Mouse (Mus musculus) T-helper 1 cell (primary cell): ENCODE results near the gene Zfp948.
"Not testable (repeated sequence)": the region's sequence is repeated elsewhere in the genome, so short reads cannot be mapped to it uniquely, and the experiment has no call there.

Experiments used
- in situ Hi-C: fragments of 300-600 bp; cut with MboI, MseI; formaldehyde crosslinking; loops from one replicate; pipeline ENCODE4 v1.15.1; 2025; ENCODE audit warnings: high pct_unique_total_duplicates

Gene Zfp948

GRCm38 (mm10) chr17:21623647-21624046, 56.8 kb downstream of the Zfp948 start:
- in situ Hi-C loops, result no loop called here

- in situ Hi-C loops, result not testable (repeated sequence)
Measured at GRCm38 (mm10) chr17:21635758-21636157, 69.0 kb downstream of the Zfp948 start.
